ENCODE assay signal across 15 mouse cellular contexts in genomic region chr2:66177017-66177416, GRCm38 (mm10). TPM values are rescaled to one million over a fixed set of nuclear protein-coding genes. Genes with fewer than 3 reads are reported as not detected.
DNase-seq lines count a peak whose midpoint lies in the region; ATAC-seq lines count a peak whose summit lies in the region.
"Had no signal": no experiment of that assay in that cellular context is flagged by ENCODE, and none has a peak within 500 bp of the region (broad histone marks: within the 10 kb centered on the region; RNA-seq: fewer than 3 reads in every experiment).

No protein-coding gene starts in this region.

- DNase-seq in cerebellum, postnatal 25 days = peak; percentile 41 to 46
- no peak for DNase-seq in cerebellum, postnatal 4 days (ENCODE audit: low spot score in 2 of 2)
- no peak for DNase-seq in forebrain, embryonic 10.5 days (ENCODE audit: extremely low spot score, low spot score)
- no peak for DNase-seq in gastrocnemius, postnatal 14 days
- DNase-seq in spleen, postnatal 14 days (ENCODE audit: low spot score in 2 of 2) = no peak
- DNase-seq: adrenal gland, postnatal 14 days; kidney, postnatal 10 days; lung, adult 2 months; retina, postnatal 1 day; thymus, postnatal 4 days had no signal

- 0 out of 2 replicates have a peak, but pooled peaks cover 5% of the 10 kb centered on the region for H3K27me3 ChIP-seq in forebrain, embryonic 10.5 days (ENCODE audit: poor library complexity, severe bottlenecking)
- H3K27me3 ChIP-seq in hindbrain, embryonic 13.5 days = no peaks in the 10 kb centered on the region
- H3K27me3 ChIP-seq in midbrain, embryonic 16.5 days (ENCODE audit: control insufficient read depth, insufficient read depth, low read depth, low read length) = no peaks in the 10 kb centered on the region
- H3K27me3 ChIP-seq in intestine, embryonic 16.5 days (replicated peaks; ENCODE audit: control insufficient read depth, insufficient read depth, low read length) = no peaks in the 10 kb centered on the region
- H3K27me3 ChIP-seq: intestine, embryonic 15.5 days; limb, embryonic 13.5 days had no signal

- H3K36me3 ChIP-seq in forebrain, embryonic 10.5 days (replicated peaks) = no peaks in the 10 kb centered on the region
- H3K36me3 ChIP-seq in hindbrain, embryonic 13.5 days = no peaks in the 10 kb centered on the region
- no peaks in the 10 kb centered on the region for H3K36me3 ChIP-seq in midbrain, embryonic 16.5 days (ENCODE audit: control insufficient read depth, insufficient read depth, low read length)
- H3K36me3 ChIP-seq in intestine, embryonic 16.5 days (ENCODE audit: control insufficient read depth, insufficient read depth, low read length) = no peaks in the 10 kb centered on the region
- H3K36me3 ChIP-seq: intestine, embryonic 15.5 days; limb, embryonic 13.5 days had no signal

- peaks cover 48% of the 10 kb centered on the region for H3K4me1 ChIP-seq in forebrain, embryonic 10.5 days
- H3K4me1 ChIP-seq in hindbrain, embryonic 13.5 days (replicated peaks) = peaks cover 34% of the 10 kb centered on the region
- peaks cover 35% of the 10 kb centered on the region for H3K4me1 ChIP-seq in midbrain, embryonic 16.5 days (ENCODE audit: control insufficient read depth, insufficient read depth, low read length)
- no peaks in the 10 kb centered on the region for H3K4me1 ChIP-seq in intestine, embryonic 16.5 days (ENCODE audit: control insufficient read depth, insufficient read depth, low read length)
- H3K4me1 ChIP-seq: intestine, embryonic 15.5 days had no signal

- intact Hi-C loops in gastrocnemius, postnatal 14 days (cut with DNase I; ENCODE audit: low total_unique reads) = no loop called here

- ATAC-seq in hindbrain, embryonic 13.5 days (ENCODE audit: low FRiP score) = no peak
- ATAC-seq in midbrain, embryonic 16.5 days = no peak
- ATAC-seq in intestine, embryonic 16.5 days = no peak
- ATAC-seq: intestine, embryonic 15.5 days had no signal

- no peak overlapping the region for H3K4me3 ChIP-seq in forebrain, embryonic 10.5 days
- H3K4me3 ChIP-seq in hindbrain, embryonic 13.5 days = no peak overlapping the region
- no peak overlapping the region for H3K4me3 ChIP-seq in midbrain, embryonic 16.5 days (ENCODE audit: low read depth, low read length)
- H3K4me3 ChIP-seq in intestine, embryonic 16.5 days (ENCODE audit: low read length) = no peak overlapping the region
- H3K4me3 ChIP-seq: intestine, embryonic 15.5 days; limb, embryonic 13.5 days had no signal

- 87% methylated on average over 7 of the region's 7 CpGs for WGBS in forebrain, embryonic 10.5 days
- WGBS in hindbrain, embryonic 13.5 days = 60% methylated on average over 7 of the region's 7 CpGs
- WGBS in midbrain, embryonic 16.5 days = 58% methylated on average over 7 of the region's 7 CpGs
- WGBS in intestine, embryonic 16.5 days = 79% methylated on average over 7 of the region's 7 CpGs

- no peaks in the 10 kb centered on the region for H3K9me3 ChIP-seq in forebrain, embryonic 10.5 days
- no peaks in the 10 kb centered on the region for H3K9me3 ChIP-seq in hindbrain, embryonic 13.5 days
- no peaks in the 10 kb centered on the region for H3K9me3 ChIP-seq in midbrain, embryonic 16.5 days (replicated peaks; ENCODE audit: control insufficient read depth, low read length, poor library complexity, severe bottlenecking)
- H3K9me3 ChIP-seq in intestine, embryonic 16.5 days (ENCODE audit: control insufficient read depth, low read length) = no peaks in the 10 kb centered on the region
- H3K9me3 ChIP-seq: intestine, embryonic 15.5 days; limb, embryonic 13.5 days had no signal

- H3K9ac ChIP-seq in hindbrain, embryonic 13.5 days = no peak overlapping the region
- no peak overlapping the region for H3K9ac ChIP-seq in midbrain, embryonic 16.5 days (ENCODE audit: low read depth, low read length)
- H3K9ac ChIP-seq in intestine, embryonic 16.5 days (ENCODE audit: low read depth, low read length) = no peak overlapping the region
- H3K9ac ChIP-seq: intestine, embryonic 15.5 days; limb, embryonic 13.5 days had no signal

- peak overlapping the region; percentile 74 for H3K27ac ChIP-seq in forebrain, embryonic 10.5 days
- peak overlapping the region; percentile 69; the same call in 1 of the 2 replicates for H3K27ac ChIP-seq in hindbrain, embryonic 13.5 days
- peak overlapping the region; percentile 87 for H3K27ac ChIP-seq in midbrain, embryonic 16.5 days (ENCODE audit: low read length)
- no peak overlapping the region for H3K27ac ChIP-seq in intestine, embryonic 16.5 days (ENCODE audit: low read length)
- H3K27ac ChIP-seq: intestine, embryonic 15.5 days; limb, embryonic 13.5 days had no signal

- no peak overlapping the region for H3K4me2 ChIP-seq in hindbrain, embryonic 13.5 days
- no peak overlapping the region for H3K4me2 ChIP-seq in midbrain, embryonic 16.5 days (ENCODE audit: low read length)
- no peak overlapping the region for H3K4me2 ChIP-seq in intestine, embryonic 16.5 days (ENCODE audit: low read depth, low read length)
- H3K4me2 ChIP-seq: intestine, embryonic 15.5 days; limb, embryonic 13.5 days had no signal

RNA-seq across cellular contexts. Expression of gene Galnt3, which starts 52.2 kb away (rescaled TPM):
- 0.34 and 0.60 TPM in 2 replicates for polyA plus RNA-seq in forebrain, embryonic 10.5 days (2016; fragmentation: Nextera tagmentation; extraction: Ambion mirVana)
- polyA plus RNA-seq in hindbrain, embryonic 13.5 days (2015; fragmentation: Nextera tagmentation; extraction: Ambion mirVana) = 0.62 and 1.0 TPM in 2 replicates
- polyA plus RNA-seq in midbrain, embryonic 16.5 days (2015; fragmentation: Nextera tagmentation; extraction: Ambion mirVana) = 2.0 and 3.5 TPM in 2 replicates
- total RNA-seq in gastrocnemius, postnatal 14 days (2021) = not detected
- polyA plus RNA-seq in intestine, embryonic 16.5 days (2015; fragmentation: Nextera tagmentation; extraction: Ambion mirVana) = 13.0 and 16.0 TPM in 2 replicates

Comparison
In these comparisons a context has a peak if more than half of its experiments do, and no peak if none do; other contexts are left out.
1. DNase-seq: peak in cerebellum, postnatal 25 days (2 of 2); none in cerebellum, postnatal 4 days (0 of 2), forebrain, embryonic 10.5 days (single experiment), gastrocnemius, postnatal 14 days (single experiment) and spleen, postnatal 14 days (0 of 2).